Mouse (Mus musculus): ENCODE measurements around the gene Ifna5.

Ifna5 gene

DNA sequence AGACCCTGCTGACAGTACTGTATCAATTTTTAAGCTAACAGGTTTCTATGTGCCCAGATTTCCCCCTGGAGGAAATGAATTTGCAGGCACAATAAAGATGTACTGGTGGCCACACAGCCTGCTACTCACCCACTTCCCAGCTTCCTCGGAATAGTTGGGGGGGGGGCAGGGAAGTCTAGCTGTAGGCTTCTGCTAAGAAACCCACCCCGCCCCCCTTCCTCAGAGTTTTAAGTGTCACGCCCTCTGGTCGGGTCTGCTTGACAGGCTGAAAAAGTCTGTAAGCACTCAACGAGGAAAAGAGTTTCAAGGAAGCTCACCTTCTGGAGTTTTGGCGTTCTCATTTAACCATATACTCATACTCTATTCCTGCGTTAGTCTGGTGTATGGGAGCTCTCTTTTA is 28.0 kb downstream of the Ifna5 start:
- DNase-seq (ENCODE audit: low read depth, low spot score): no peak

DNA sequence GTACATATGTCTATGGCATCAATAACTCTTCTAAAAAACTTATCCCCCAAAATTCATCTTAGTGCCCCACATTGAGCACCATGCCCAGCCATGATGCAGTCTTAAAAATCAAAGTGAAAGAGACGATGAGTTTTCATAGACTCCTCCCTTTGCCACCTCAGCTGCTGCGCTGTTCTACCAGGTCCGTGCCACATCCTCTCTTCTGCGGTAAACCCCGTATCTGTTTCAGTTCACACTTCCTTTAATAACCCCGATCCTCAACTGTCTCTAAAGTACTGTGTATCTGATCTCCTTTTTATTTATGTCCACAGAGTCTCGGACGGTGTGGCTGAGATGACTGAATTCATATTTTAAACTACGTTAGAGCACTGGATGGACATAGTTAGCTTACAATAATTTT is 29.3 kb downstream of the Ifna5 start:
- no peak for DNase-seq (ENCODE audit: low read depth, low spot score)

DNA sequence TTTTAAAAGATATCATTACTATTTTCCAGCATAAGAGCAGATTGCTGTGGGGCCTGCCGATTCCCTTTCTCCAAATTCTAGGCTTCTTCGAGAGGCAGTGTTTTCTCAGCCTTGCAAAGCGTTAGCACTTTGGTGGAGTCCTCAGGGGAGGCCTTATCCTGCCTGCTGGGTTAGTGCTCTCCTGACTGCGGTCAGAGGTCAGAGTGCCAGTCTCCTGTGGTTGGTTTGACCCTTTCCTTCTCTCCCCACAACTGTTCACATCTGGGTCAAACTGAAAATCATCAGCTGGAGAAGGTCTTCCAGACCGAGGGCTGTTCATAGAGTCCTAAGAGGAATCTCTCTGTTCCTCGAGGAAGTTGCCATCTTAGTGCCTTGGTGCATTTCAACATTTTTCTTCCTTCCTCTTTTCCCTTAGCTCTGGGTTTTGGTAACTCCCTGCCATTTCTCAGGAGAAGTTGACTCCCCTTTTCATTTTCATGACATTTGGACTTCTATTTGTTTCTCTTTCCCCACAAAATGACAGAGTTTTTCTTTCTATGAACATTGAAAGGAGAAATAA is 29.8 kb downstream of the Ifna5 start:
- no peak for DNase-seq (ENCODE audit: low read depth, low spot score)

DNA sequence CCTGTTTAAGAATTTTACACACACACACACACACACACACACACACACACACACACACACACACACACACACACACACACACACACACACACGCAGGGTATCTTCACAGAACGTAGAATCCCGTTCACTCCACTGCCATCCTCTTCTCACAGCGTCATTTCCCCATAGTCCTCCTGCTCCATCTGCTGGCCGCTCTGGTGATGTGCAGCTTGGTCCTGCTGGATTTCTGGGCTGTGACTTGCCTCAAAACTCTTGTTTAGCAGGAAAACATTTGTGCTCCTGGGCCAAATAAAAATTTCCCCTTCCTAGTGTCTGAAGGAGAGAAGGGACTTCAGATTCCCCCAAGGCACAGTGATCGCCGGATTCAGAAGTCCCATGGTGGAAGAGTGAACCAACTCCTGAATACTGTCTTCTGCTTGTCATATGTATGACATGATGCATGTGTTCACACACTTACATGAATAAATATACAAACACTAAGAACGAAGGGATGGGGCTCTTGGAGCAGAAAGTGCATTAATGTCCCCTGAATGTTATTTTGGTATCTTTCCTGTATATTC is 32.1 kb downstream of the Ifna5 start:
- DNase-seq (ENCODE audit: low read depth, low spot score): peak; percentile 80

DNA sequence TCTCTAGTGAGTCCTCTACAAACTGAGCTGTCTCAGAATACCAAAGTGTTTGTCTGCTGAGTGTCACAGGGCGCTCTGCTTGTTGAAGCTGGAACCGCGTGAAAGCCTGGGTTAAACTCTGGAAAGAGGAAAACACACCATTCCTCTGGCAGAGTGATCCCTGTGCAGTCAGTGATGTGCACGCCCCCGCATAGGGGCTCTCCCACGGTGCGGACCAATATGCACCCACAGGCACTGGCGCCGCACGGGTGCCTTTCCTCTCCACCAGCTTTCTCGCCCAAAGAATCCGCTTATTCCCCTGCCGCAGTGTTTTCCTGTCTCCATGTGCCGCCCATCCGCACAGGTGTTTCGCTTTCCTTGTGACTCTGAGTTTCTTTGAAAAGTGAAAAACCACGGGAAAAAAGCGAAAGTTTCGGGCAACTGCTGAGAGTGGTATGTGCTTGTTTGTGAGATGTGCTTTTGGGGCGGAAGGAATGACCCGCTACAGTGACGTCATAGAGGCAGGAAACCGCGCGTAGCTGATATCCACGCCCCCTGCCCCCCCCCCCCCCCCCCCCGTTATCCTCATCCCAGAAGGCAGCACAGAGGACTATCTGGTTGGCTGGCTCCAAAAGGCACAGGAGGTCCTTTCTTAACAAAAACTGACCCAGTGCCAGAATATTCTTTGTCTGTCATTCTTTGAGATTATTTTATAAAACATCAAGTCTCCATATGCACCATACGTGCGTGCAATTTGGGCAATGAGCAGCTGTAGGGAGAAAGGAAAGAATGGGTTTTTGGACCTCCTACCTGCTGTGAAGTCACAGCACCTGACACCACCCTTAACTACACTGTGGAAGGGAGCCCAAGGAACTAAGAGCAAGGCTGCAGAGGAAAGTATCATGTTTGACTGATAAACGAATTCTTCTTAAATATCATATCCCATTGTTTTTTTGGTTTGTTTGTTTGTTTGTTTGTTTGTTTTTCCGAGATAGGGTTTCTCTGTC is 32.9 kb downstream of the Ifna5 start:
- DNase-seq (ENCODE audit: low read depth, low spot score): peak; percentile 60

DNA sequence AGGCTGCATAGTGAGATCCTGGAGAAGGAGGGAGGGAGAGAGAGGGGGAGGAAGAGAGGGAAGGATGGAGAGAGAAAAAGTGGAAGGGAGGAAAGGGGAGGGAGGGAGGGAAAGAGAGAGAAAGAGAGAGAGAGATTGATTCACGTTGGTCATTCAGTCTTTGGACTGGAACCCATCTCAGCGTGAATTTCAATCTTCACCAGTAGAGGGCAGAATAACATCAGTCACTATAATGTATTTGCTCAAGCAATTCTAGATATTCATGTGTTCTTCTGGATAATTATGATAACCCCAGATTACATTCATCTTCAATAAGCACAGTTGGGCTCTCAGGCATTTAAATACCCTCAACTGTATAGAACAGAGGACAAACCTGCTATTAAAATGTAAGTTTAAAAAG is 37.4 kb downstream of the Ifna5 start:
- peak; percentile 43 for DNase-seq (ENCODE audit: low read depth, low spot score)

DNA sequence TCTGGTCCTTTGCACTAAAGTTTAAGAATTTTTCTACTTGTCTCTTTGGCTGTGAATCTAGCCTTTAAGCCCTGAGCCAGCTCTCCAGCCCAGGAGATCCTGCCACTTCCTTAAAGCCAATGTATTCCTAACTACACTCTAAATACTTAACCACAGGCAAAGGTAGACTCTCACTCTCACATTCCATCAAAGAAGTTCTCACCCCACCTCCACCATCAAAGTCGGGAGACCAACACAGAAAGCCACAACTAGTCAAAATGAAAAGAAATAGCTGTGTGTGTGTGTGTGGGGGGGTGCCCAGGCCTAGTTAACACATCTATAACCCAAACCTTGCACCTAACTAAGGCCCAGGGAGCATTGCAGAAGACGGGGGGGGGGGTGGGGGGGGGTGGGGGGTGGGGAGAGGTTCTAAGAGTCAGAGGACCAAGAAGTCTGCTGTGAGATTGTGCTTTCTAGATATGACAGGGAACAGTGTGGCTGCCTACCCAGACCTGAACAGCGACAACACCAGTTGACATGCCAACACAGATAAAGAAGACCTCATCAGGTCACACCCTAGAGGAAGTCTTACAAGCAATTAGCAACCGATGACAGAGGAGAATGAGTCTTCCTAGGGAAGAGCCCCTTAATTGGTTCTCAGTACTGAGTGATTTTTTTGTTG is 40.2 kb downstream of the Ifna5 start:
- DNase-seq (ENCODE audit: low read depth, low spot score): no peak

DNA sequence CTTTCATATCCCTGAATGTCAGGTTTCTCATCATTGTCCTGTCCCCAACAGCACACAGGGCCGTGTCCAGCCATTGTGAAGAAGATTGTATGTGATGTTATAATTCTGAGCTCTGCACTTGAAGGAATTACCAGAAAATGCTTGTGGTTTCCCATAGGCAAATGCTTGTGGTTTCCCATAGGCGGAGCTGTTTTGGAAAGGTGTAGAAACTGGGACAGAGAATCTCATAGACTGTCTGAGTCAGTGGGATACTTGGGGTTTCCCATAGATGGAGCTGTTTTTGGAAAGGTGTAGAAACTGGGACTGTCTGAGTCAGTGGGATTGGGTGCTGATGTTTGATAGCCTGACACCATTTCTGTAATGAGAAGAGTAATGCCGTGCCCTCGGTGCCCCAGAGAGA is 41.2 kb downstream of the Ifna5 start:
- DNase-seq (ENCODE audit: low read depth, low spot score): no peak

DNA sequence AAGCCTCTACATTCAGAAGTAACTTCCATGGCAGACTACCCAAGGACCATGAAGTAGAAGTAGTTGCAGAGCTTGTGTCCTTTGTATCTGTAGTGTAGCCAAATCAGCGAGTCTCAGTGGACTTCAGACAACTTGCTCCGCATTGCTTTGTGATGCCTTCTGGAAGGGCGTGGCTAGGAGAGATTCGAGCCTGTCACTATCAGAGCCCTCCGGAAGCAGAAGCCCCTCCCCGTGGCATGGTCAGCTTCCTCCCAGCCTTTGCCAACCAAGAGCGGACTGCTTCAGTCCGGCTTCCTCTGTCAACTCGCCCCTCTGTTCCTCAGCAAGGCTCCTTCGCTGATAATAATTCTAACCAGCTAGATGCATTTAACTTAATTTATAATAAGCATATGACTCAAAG is 42.9 kb downstream of the Ifna5 start:
- DNase-seq (ENCODE audit: low read depth, low spot score): no peak

DNA sequence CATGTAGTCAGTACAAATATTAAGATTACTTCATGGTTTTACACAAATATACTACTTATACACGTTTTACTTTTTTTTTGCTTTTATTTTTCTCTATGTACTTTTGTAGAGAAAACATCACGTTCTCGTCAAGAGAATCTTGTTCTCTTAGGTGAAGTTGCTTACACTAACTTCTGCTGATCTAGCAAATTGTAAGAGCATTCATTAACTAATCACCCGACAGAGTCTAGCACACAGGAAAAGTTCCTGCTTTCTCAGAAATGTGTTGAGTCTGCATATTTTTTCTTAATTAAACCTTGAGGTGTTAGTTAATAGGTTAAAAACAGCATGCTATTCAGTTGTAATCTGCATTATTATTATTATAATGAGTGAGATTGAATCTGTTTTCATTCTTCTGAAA is 43.4 kb downstream of the Ifna5 start:
- no peak for DNase-seq (ENCODE audit: low read depth, low spot score)

DNA sequence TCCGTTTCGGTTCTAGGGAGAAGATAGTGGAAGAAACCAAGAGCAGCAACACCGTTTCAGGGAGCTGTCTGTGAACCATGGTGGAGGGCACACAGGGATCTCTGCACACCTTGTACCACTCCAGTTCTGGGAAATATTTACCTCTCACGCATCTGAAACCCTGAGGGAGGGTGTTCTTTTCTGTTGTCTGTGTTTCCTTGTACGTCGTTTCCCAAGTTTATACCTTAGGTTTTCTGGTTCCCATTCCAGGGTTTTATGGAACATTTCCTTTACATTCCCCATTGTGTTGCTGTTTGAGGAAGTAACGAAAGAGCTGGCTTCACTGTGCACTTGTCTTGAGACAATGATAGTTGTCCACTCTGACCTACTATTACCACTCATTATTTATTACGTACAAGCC is 44.8 kb downstream of the Ifna5 start, which contains the start of gene Ifne:
Ifne (minus strand) TSS at position 101 of the 400 bp plus-strand sequence.
- DNase-seq (ENCODE audit: low read depth, low spot score): no peak
